Mouse (Mus musculus): ENCODE measurements at regions not wholly inside any gene's neighbourhood (a gene's known extent, or its start where the extent isn't known, plus 50 kb on each side); places are given as distances from the start of the nearest gene placed in this dataset.

DNA sequence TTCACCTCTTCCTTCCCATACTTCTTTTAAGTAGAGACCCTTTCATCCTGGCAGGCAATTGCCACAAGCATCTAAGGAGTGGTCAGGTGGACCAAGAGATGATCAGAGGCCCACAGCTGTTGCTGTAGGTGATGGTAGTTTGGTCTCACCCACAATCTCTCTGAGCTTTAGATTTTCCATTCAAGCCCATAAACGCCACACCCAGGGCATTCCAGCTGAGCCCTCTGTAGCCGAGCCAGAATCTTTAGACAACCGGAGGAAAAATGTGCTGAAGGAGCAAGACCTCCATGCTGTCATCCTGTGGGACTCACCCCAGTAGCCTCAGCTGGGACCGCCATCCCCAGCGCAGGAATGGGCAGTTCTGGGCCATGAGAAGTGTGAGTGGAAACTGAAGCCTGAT, 93.7 kb upstream of the Dlx2 start:
- DNase-seq (ENCODE audit: low spot score in 2 of 2): no peak

- DNase-seq (ENCODE audit: low spot score in 2 of 2): no peak
Observed at GRCm38 (mm10) chr2:71644038-71644470, 97.5 kb upstream of the Dlx2 start.

DNA sequence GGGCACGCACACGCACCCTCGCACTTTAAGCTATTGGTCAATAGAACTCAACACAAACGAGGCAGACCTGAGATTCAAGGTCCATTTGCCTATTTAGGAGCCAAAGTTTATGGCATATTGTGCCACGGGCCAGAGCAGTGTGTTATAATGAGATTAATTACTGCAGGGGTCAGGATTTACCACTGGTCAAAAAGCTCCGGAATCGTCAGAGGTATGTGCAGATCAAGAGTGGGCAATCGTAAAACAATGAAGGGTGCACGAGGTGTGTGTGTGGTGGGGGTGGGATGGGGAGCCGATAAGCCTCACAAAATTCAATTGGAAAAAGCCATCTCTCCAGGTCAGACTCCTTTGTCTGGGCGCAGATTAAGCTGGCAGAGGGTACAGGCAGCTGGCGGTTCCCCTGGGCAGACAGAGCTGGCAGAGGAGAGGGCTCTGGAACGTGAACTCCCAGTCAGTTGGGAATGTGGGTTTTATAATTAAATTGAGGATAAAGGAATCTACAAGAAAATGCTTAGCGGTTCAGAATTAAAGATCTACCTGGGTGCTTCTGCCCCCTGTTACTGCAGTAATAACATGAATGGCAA, 97.4 kb upstream of the Itga6 start:
- DNase-seq (ENCODE audit: low spot score in 2 of 2): no peak

DNA sequence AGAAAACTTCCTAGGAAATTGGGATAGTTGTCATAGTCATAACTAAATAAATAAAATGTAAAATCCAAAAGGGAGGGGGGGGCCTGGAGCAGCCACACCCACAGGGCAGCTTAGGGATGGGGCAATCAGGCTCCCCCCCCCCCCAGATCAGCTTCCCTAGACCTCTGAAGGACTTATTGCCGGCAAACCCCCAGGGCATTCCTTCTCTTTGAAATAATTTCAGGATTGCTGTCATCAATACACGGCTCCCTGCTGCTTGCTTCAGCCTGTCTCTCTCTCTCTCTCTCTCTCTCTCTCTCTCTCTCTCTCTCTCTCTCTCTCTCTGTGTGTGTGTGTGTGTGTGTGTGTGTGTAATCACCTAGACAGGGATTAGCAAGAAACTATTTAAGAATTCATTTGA, 93.8 kb upstream of the Itga6 start:
- DNase-seq (ENCODE audit: low spot score in 2 of 2): no peak

DNA sequence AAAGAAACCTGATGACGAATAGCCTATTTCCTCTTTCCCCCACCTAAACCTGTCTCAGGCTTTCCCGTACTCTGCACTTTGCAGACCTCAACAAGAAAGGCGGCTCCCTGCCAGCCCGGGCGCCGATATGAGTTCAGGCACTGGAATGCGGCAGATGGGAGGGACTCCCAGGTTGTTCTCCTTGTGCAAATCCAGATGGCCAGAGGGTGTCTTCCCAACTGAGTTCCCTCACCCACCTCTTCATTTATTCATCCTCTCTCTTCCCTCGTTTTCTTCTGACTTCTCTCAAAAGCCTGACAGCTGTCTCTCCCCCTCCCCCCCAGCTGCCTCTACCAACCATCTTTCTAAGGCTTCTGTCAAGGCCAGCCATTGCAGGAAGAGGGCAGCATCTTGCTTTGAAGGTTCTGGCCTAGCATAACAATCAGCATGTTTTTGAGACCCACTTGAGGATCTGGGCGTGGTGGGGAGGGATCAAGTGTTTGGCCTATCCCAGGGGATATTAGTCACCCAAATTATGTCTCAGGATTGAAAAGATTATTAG, 93.1 kb upstream of the Itga6 start:
- DNase-seq (ENCODE audit: low spot score in 2 of 2): peak in 1 of 2 experiments; percentile 63

GRCm38 (mm10) chr2:71654817-71655503, 90.5 kb upstream of the Itga6 start:
- DNase-seq (ENCODE audit: low spot score in 2 of 2): no peak

DNA sequence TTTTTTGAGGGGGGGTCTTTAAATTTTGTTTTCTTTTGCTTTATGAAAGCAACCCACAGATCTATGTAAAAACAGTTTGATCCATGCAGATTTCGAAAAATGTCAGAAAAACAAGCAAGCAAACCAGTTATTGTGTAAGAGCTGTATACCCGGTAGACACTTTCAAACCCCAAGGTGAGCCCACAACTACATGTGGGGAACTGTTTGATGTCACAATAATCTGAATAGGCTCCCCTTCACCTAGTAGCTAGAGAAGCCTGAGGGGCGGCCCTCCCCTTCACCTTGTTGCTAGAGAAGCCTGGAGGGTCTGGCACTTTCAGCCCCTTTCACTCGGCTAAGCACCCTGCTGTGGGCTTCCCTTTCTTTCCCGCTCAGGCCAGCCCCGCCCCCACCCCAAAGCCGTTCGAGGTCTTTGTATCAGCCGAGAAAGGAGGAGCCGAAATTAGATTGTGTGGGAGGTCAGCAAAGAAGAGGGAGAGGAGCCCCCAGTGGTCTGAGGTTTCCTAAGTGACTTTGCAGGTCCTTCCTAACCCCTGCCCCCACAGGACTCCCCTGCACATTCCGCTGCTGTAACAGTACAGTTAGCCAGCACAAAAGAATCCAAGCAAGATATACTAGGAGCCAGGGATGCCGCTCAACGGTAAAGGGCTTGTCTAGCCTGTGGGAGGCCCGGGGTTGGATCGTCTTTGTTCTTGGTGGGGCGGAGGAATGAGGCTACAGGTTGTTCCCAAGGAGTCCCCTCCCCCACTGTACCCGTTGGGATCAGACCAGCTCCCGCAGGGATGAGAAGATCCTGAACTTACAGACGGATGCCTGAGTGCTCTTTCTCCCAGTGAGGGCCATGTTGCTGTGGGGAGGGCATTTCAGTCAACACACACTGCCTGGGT, 89.7 kb upstream of the Itga6 start:
- DNase-seq (ENCODE audit: low spot score in 2 of 2): peak in 1 of 2 experiments; percentile 24

DNA sequence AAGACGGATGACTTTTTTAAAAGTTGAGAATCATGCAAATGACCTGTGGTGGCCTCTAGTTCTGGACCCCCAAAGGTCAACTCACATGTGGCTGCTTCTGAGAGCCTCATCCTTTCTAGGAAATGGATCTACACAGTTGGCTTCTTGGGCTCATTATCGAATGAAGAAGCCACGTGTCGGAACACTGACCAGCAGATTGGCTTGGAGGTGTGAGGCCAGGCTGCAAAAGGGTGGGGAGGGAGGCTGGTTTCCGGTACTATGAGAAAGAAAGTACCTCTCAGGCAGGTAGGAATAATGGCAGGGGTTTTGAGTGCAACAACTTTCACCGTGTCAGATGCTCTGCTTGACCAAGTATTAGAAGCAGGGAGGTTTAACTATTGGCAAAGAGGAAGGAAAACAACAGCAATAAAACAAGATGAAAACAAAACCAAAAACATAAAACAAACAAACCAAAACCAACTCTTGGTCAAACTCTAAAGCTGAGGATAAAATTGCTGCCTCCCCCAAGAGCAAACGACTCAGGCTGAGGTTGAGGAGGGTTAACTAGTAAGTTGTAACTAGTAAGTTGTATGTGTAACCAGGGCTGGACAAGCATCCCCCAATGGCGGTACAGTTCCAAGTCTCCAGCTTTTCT, 88.7 kb upstream of the Itga6 start:
- no peak for DNase-seq (ENCODE audit: low spot score in 2 of 2)

- DNase-seq (ENCODE audit: low spot score in 2 of 2): no peak
Observed at GRCm38 (mm10) chr2:71661438-71661837, 84.0 kb upstream of the Itga6 start.

DNA sequence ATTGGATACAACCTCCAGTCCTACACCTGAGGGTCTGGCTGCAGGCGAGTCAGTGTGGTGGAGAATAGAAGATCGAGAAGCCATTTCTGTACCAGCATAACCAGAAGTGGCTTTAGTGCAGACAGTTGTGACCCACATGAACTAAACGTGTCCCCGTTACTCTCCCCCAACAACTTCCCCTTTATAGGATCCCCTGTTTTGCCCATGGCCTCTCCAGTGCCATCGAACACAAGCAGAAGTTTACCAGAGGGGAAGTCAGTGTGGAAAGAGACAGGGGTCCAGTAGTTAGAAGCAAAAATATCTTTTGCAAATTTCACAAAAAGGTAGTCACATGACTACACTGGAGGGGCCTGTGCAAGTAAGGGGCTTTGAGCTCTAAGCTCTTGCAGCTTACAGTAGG, 83.4 kb upstream of the Itga6 start:
- no peak for DNase-seq (ENCODE audit: low spot score in 2 of 2)

- DNase-seq (ENCODE audit: low spot score in 2 of 2): no peak
Observed at GRCm38 (mm10) chr2:71663453-71663852, 82.0 kb upstream of the Itga6 start.

DNA sequence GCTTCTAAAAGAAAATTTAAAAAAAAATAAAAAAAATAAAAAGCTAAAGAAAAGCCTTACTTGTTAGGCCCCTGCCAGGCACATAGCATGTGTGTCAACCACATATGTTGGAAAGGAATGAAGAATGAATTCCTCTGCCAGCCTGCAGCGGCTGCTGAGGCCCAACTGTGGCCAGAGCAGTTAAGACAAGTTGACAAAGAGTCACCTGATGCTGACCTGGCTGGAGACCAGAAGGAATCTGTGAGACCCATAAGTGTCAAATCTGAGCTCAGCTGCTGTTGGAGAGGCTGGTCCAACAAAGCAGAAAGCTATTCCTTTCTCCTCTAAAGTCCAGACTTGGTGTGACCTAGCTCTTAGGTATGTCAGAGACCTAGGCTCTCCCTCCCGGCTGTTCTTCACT, 78.5 kb upstream of the Itga6 start:
- no peak for DNase-seq (ENCODE audit: low spot score in 2 of 2)

GRCm38 (mm10) chr2:71667746-71668145, 77.7 kb upstream of the Itga6 start:
- no peak for DNase-seq (ENCODE audit: low spot score in 2 of 2)

- no peak for DNase-seq (ENCODE audit: low spot score in 2 of 2)
Observed at GRCm38 (mm10) chr2:71670228-71670790, 75.1 kb upstream of the Itga6 start.

DNA sequence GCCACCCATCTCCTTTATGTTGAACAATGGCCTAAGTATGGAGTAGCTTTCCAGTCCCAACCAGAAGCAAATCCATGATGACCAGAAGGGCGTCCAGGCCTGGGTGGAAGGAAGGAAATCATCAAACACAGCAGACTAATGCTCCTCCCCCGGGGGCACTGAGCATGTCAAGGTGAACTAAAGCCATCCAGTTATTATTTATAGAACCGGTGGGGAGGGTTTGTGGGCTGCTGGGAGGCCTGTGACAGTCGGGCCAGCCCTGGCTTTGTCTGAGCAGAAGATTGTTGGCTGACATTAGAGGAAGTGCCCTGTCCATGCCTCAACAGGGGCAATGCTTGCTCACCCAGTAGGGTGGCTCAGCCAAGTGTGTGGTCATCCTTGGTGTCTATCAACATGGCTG, 74.5 kb upstream of the Itga6 start:
- DNase-seq (ENCODE audit: low spot score in 2 of 2): no peak

GRCm38 (mm10) chr2:71673087-71673920, 72.1 kb upstream of the Itga6 start:
- no peak for DNase-seq (ENCODE audit: low spot score in 2 of 2)

DNA sequence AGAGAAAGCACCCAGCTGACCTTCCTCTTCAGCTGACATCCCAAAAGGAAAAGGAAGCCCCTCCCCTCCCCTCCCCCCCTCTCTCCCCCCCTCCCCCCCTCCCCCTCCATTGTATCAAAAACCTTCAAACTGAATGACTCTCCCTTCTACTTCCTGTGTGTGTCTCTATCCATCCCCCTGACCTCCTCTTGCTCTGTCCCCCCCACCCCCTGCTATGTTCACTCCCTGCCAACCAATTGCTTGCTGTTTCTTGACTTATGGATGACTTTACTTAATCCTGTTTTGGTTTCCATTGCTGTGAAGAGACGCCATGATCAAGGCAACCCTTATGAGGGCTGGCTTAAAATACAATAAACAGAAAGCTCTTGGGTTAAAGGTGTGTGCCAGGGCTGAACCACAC, 64.7 kb upstream of the Itga6 start:
- DNase-seq (ENCODE audit: low spot score in 2 of 2): no peak

DNA sequence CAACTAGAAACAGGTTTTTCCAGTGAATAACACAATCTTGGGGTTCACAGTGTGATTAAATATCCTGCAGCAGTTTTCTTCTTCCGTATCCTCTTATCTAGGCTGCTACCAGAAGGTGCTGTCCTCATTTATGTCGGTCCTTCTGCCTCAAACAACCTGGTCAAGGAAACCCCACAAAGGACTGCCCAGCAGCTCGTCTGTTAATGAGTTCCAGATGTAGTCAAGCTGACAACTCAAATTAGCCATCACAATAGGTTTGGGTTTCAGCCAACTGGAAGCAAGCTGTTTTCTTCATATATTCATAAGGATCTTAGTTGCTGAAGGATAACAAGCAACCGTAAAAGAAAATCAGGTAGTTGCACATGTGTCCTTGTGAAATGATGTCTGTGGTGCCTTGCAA, 64.3 kb upstream of the Itga6 start:
- DNase-seq (ENCODE audit: low spot score in 2 of 2): no peak

- DNase-seq (ENCODE audit: low spot score in 2 of 2): peak in 1 of 2 experiments; percentile 20
Observed at GRCm38 (mm10) chr2:71683375-71683774, 62.0 kb upstream of the Itga6 start.

DNA sequence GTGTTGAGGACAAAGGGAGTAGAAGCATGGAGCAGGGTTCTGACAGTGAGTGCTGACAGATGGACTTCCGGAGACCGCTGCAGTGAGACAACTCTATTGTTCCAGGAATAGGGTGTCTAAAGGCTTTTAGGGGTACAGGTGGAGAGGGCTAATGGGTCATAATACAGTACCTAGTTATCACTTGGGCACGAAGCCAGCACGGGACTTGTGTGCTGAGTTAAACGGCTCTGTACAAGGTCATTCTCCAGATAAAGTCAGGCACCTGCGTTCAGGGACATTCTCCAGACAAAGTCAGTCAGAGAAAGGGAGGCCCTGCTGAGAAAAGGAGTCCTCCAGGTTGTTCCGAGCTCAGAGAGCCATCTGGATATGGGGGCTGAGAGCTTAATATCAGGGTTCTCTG, 60.2 kb upstream of the Itga6 start:
- no peak for DNase-seq (ENCODE audit: low spot score in 2 of 2)

DNA sequence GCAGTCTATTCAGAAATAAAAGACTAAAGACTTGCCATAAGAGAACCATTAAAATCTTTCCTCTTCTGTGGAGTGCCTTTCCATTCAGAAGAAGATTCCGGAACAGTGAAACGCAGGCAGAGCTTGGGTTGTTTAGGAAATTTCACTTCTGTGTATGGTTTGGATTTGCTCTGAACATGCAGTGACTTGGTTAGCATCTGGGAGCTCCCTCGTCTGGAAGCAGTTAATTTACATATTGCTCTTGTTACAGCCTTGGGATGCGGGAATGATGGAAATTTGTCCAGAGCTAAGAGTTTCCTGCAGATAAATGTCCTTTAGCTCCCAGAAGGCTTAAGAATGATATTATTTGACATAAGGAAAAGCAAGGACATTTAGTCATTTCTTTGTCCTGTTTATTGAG, 56.4 kb upstream of the Itga6 start:
- DNase-seq (ENCODE audit: low spot score in 2 of 2): no peak

All from cerebellum, postnatal 4 days (tissue).